Mouse (Mus musculus) myocyte (in vitro differentiated cells): ENCODE measurements at regions not wholly inside any gene's neighbourhood (a gene's known extent, or its start where the extent isn't known, plus 50 kb on each side); places are given as distances from the start of the nearest gene placed in this dataset.

Experiments used
- H3K27me3 ChIP-seq: one replicate; pipeline ENCODE4 v1.6.1; 2011; ENCODE audit not compliant: control insufficient read depth, insufficient read depth, insufficient read length
- H3K36me3 ChIP-seq: one replicate; pipeline ENCODE4 v1.6.1; 2011; ENCODE audit not compliant: control insufficient read depth, insufficient read depth
- H3K4me2 ChIP-seq: one replicate; pipeline ENCODE4 v1.6.1; 2011; ENCODE audit warnings: low read depth, control low read depth
- H3K4me3 ChIP-seq: one replicate; pipeline ENCODE4 v1.5.1; 2011; ENCODE audit warnings: mild to moderate bottlenecking, control low read depth, moderate library complexity
- H3K79me2 ChIP-seq: one replicate; pipeline ENCODE4 v1.6.1; 2011; ENCODE audit not compliant: control insufficient read depth, insufficient read depth
- H3ac ChIP-seq: one replicate; pipeline ENCODE4 v1.6.1; 2011; ENCODE audit not compliant: control insufficient read depth, insufficient read length
- CEBPB ChIP-seq: IDR thresholded peaks from 2 replicates; pipeline ENCODE4 v1.6.1; 2011; ENCODE audit warnings: mild to moderate bottlenecking, moderate library complexity; ENCODE audit not compliant: poor library complexity, insufficient read depth, severe bottlenecking
- E2F4 ChIP-seq: IDR thresholded peaks from one replicate; pipeline ENCODE4 v1.6.1; 2011; ENCODE audit warnings: mild to moderate bottlenecking, control low read depth, moderate library complexity; ENCODE audit not compliant: insufficient read depth
- MAX ChIP-seq: IDR thresholded peaks from one replicate; pipeline ENCODE4 v1.6.1; 2011; ENCODE audit warnings: low read depth, mild to moderate bottlenecking, control low read depth
- MYOD1 ChIP-seq, 3 experiments: IDR thresholded peaks; one replicate each; pipeline ENCODE4 v1.6.1; 2011; ENCODE audit warnings: control low read depth in 2 of 3, low read depth in 2 of 3, mild to moderate bottlenecking in 2 of 3, moderate library complexity in 1 of 3; ENCODE audit not compliant: insufficient read length in 2 of 3, control insufficient read depth in 1 of 3
- MYOG ChIP-seq, 3 experiments: IDR thresholded peaks; one replicate each; pipeline ENCODE4 v1.6.1; 2011; ENCODE audit warnings: control low read depth in 2 of 3, low read depth in 2 of 3, mild to moderate bottlenecking in 2 of 3; ENCODE audit not compliant: insufficient read length in 2 of 3, control insufficient read depth in 1 of 3, insufficient read depth in 1 of 3
- POLR2A ChIP-seq: IDR thresholded peaks from one replicate; pipeline ENCODE4 v1.6.1; 2011; ENCODE audit warnings: low read depth, mild to moderate bottlenecking, control low read depth, moderate library complexity; ENCODE audit not compliant: insufficient read length
- POLR2AphosphoS2 ChIP-seq: IDR thresholded peaks from one replicate; pipeline ENCODE4 v1.6.1; 2011; ENCODE audit warnings: low read depth, control low read depth; ENCODE audit not compliant: insufficient read length
- REST ChIP-seq: IDR thresholded peaks from one replicate; pipeline ENCODE4 v1.6.1; 2011; ENCODE audit warnings: mild to moderate bottlenecking, control low read depth, moderate library complexity; ENCODE audit not compliant: insufficient read depth, insufficient read length
- SRF ChIP-seq: IDR thresholded peaks from one replicate; pipeline ENCODE4 v1.6.1; 2011; ENCODE audit warnings: low read depth; ENCODE audit not compliant: control insufficient read depth, insufficient read length
- TCF12 ChIP-seq: IDR thresholded peaks from one replicate; pipeline ENCODE4 v1.6.1; 2011; ENCODE audit warnings: mild to moderate bottlenecking, control low read depth; ENCODE audit not compliant: poor library complexity, insufficient read depth, severe bottlenecking
- TCF3 ChIP-seq: IDR thresholded peaks from one replicate; pipeline ENCODE4 v1.6.1; 2011; ENCODE audit warnings: low read depth, control low read depth; ENCODE audit not compliant: insufficient read length
- USF1 ChIP-seq: IDR thresholded peaks from one replicate; pipeline ENCODE4 v1.6.1; 2011; ENCODE audit warnings: low read depth, mild to moderate bottlenecking, control low read depth, moderate library complexity

- no peak overlapping the region for H3K4me3 ChIP-seq
- no peaks in the 10 kb centered on the region for H3K79me2 ChIP-seq
- H3K4me2 ChIP-seq = no peak overlapping the region
- H3K27me3 ChIP-seq = no peaks in the 10 kb centered on the region
- TF ChIP-seq CEBPB (no peak), TCF12 (no peak), MAX (no peak), MYOD1 (IDR thresholded peaks at IDR 0.05; ENCODE audit: control insufficient read depth in 1 of 3, insufficient read length in 2 of 3, low read depth in 2 of 3) (no peak), REST (no peak), TCF3 (no peak), USF1 (no peak), POLR2A (no peak), MYOG (IDR thresholded peaks at IDR 0.05; ENCODE audit: control insufficient read depth in 1 of 3, insufficient read depth in 1 of 3, insufficient read length in 2 of 3, low read depth in 2 of 3) (no peak), E2F4 (no peak), POLR2AphosphoS2 (no peak), SRF (no peak)
- H3K36me3 ChIP-seq = no peaks in the 10 kb centered on the region
- no peak overlapping the region for H3ac ChIP-seq
These were observed 392.1 kb upstream of the Dcn start for GRCm38 (mm10) chr10:97087286-97087685.

GRCm38 (mm10) chr10:97090254-97090653, 389.2 kb upstream of the Dcn start:
- no peaks in the 10 kb centered on the region for H3K36me3 ChIP-seq
- no peaks in the 10 kb centered on the region for H3K79me2 ChIP-seq
- no peaks in the 10 kb centered on the region for H3K27me3 ChIP-seq
- TF ChIP-seq MAX (no peak), REST (no peak), TCF3 (no peak)
- H3K4me3 ChIP-seq = no peak overlapping the region
- H3K4me2 ChIP-seq = no peak overlapping the region
- H3ac ChIP-seq = no peak overlapping the region

GRCm38 (mm10) chr10:97093886-97094285, 385.5 kb upstream of the Dcn start:
- Histone ChIP-seq H3K4me2 (peak overlapping the region; percentile 10), H3K4me3 (no peak overlapping the region), H3K79me2 (no peaks in the 10 kb centered on the region), H3K27me3 (no peaks in the 10 kb centered on the region), H3K36me3 (no peaks in the 10 kb centered on the region), H3ac (no peak overlapping the region)
- TF ChIP-seq TCF12 (no peak), E2F4 (no peak), MAX (no peak), POLR2AphosphoS2 (no peak), CEBPB (no peak), MYOG (IDR thresholded peaks at IDR 0.05; ENCODE audit: control insufficient read depth in 1 of 3, insufficient read depth in 1 of 3, insufficient read length in 2 of 3, low read depth in 2 of 3) (no peak), REST (no peak), USF1 (no peak), MYOD1 (IDR thresholded peaks at IDR 0.05; ENCODE audit: control insufficient read depth in 1 of 3, insufficient read length in 2 of 3, low read depth in 2 of 3) (no peak), SRF (no peak), POLR2A (no peak), TCF3 (no peak)

GRCm38 (mm10) chr10:97114501-97114900, 364.9 kb upstream of the Dcn start:
- Histone ChIP-seq H3K27me3 (no peaks in the 10 kb centered on the region), H3K4me3 (no peak overlapping the region), H3K36me3 (no peaks in the 10 kb centered on the region), H3K4me2 (no peak overlapping the region), H3K79me2 (no peaks in the 10 kb centered on the region), H3ac (no peak overlapping the region)
- TF ChIP-seq SRF (no peak), POLR2A (no peak), POLR2AphosphoS2 (no peak), MYOG (IDR thresholded peaks at IDR 0.05; ENCODE audit: control insufficient read depth in 1 of 3, insufficient read depth in 1 of 3, insufficient read length in 2 of 3, low read depth in 2 of 3) (no peak), CEBPB (no peak), TCF12 (no peak), TCF3 (no peak)

- Histone ChIP-seq H3ac (no peak overlapping the region), H3K4me3 (no peak overlapping the region), H3K27me3 (no peaks in the 10 kb centered on the region), H3K4me2 (no peak overlapping the region), H3K79me2 (no peaks in the 10 kb centered on the region), H3K36me3 (no peaks in the 10 kb centered on the region)
- TF ChIP-seq SRF (no peak), CEBPB (no peak), MYOG (IDR thresholded peaks at IDR 0.05; ENCODE audit: control insufficient read depth in 1 of 3, insufficient read depth in 1 of 3, insufficient read length in 2 of 3, low read depth in 2 of 3) (no peak), POLR2A (no peak), USF1 (no peak), TCF12 (no peak), POLR2AphosphoS2 (no peak), MAX (no peak), E2F4 (no peak), TCF3 (no peak), MYOD1 (IDR thresholded peaks at IDR 0.05; ENCODE audit: control insufficient read depth in 1 of 3, insufficient read length in 2 of 3, low read depth in 2 of 3) (no peak), REST (no peak)
These were observed 356.7 kb upstream of the Dcn start for GRCm38 (mm10) chr10:97122693-97123092.
